Mouse (Mus musculus) retina, adult 2 months (tissue): Measurements from ENCODE around the gene Ago3.

Source experiments
- DNase-seq: peaks from one replicate; pipeline ENCODE4 v3.0.0-alpha.2; 2012; ENCODE audit warnings: low read depth, low spot score

The Ago3 gene

DNA sequence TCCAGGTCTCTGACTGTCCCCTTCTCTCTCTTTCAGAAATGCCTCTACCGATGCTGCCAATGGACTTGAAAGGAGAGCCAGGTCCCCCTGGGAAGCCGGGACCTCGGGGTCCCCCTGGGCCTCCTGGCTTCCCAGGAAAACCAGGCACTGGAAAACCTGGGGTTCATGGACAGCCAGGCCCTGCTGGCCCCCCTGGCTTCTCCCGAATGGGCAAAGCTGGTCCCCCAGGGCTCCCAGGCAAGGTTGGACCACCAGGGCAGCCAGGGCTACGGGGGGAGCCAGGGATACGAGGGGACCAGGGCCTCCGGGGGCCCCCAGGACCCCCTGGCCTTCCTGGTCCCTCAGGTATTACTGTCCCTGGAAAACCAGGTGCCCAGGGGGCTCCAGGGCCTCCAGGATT, 119.0 kb downstream of the Ago3 start:
- no peak for DNase-seq

- DNase-seq: peak; percentile 51
Observed at GRCm38 (mm10) chr4:126309922-126310309, 119.4 kb downstream of the Ago3 start.

DNA sequence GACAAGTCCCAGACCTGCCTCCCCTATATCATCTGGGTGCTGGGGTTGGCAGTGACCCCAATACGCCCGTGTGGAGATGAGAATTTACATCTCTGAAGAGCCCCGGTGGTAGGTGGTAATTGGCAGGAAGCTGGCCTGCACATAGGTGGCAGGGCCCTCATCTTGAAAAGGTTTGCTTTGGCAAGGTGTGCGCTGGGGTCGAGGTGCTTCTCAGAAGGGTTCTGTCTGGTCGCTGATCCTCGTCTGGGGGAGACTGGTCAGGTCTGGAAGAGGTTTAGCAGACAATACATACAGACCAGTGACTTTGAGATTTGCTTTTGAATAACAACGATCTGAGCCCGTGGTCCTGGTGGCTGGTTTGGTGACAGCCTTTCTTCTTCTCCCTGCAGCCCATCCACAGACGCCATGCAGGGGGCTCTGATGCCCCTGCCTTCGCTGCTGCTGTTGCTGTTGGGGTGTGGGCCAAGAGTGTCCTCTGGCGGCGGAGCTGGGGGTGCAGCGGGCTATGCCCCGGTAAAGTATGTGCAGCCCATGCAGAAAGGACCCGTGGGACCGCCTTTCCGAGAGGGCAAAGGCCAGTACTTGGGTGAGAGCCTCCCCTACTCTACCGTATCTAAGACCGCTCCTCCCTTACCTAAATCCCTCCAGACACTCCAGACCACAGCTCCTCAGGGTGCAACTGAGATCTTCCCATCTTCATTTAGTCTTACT, 120.0 kb downstream of the Ago3 start:
- DNase-seq: no peak

DNA sequence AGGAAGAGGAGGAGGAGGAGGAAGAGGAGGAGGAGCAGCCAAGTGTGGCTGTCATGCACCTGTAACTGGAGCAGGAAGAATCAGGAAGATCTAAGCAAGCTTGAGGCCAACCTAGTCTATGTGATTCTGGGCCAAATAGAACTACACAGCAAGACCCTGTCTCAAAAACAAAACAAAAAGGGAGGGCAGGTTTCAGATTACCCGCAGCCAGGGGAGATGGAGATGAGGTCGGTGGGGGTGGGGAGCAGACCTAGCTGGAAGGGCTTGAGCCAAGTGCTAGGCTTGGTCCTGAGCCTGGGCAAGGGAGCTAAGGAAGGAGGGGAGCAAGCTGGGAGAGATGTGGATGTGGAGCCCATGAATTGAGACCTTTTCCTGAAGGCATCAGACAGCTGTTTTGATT, 122.5 kb downstream of the Ago3 start:
- no peak for DNase-seq

GRCm38 (mm10) chr4:126306058-126306457, 123.3 kb downstream of the Ago3 start:
- no peak for DNase-seq

GRCm38 (mm10) chr4:126305428-126305827, 123.9 kb downstream of the Ago3 start:
- DNase-seq: no peak

DNA sequence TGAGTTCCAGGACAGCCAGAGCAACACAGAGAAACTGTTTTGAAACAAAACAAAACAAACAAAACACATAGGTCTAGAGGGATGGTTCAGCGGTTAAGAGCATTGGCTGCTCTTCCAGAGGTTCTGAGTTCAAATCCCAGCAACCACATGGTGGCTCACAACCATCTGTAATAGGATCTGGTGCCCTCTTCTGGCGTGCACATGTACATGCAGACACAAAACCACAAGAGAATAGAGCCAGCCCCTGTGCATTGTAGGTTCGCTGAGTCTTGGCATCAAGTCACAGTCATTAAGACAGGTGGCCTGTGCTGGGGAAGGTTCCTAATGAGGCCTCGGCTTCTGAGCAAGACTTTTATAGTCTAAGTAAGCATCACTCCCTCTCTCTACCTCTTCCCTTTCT, 125.5 kb downstream of the Ago3 start:
- DNase-seq: no peak

GRCm38 (mm10) chr4:126301584-126302309, 127.6 kb downstream of the Ago3 start:
- no peak for DNase-seq

DNA sequence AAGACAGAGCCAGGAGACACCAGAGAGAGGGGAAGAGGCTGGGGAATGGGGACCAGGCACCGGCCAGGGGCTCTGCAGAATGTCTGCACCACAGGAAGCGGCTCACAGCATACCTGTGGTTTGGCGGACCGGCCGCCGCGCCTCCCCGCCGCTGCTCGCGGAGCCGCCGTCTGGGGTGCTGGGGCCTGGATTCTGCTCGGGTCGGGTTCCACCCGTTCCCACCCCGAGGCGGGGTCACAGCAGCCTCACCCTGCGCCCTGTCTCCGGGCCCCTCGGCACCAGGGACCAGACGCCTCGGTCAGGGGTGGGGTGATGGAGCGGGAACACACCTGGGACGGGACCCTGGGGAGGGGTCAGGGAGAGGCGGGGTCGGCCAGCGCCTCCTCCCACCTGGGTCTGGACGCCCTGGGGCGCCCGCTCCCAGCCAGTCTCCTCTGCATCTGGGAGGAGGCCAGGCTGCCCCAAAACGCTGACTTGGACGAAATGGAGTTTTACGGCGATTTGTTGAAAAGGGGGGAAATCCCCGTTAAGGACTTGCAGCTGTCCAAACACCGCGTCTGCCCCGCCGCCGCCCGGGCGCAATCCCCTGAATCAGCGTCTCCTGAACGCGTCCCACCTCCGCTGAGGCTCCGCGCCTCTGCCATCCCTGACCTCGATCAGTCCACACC, 128.3 kb downstream of the Ago3 start:
- no peak for DNase-seq

GRCm38 (mm10) chr4:126296617-126297101, 132.7 kb downstream of the Ago3 start:
- DNase-seq: no peak

DNA sequence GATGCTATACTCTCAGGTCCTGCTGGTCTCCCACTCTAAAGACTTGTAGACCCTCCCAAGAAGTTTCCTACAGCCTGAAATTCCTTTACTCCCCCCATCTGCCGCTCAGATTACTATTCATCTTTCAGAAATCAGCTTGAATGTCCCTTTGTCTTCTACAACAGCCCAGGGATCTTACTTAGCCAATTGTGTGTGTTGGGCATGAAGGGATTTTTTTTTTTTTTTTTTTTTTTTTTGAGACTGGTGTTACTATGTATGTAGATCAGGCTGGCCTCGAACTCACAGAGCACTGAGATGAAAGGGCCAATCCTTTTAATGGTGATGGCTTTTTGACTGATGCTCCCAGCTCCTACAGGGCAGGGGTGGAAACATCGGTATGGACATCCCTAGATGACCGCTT, 133.4 kb downstream of the Ago3 start:
- DNase-seq: no peak

- DNase-seq: no peak
Observed at GRCm38 (mm10) chr4:126295152-126295551, 134.2 kb downstream of the Ago3 start.

- DNase-seq: no peak
Observed at GRCm38 (mm10) chr4:126291196-126291595, 138.2 kb downstream of the Ago3 start.

- no peak for DNase-seq
Observed at GRCm38 (mm10) chr4:126290314-126290713, 139.0 kb downstream of the Ago3 start.

DNA sequence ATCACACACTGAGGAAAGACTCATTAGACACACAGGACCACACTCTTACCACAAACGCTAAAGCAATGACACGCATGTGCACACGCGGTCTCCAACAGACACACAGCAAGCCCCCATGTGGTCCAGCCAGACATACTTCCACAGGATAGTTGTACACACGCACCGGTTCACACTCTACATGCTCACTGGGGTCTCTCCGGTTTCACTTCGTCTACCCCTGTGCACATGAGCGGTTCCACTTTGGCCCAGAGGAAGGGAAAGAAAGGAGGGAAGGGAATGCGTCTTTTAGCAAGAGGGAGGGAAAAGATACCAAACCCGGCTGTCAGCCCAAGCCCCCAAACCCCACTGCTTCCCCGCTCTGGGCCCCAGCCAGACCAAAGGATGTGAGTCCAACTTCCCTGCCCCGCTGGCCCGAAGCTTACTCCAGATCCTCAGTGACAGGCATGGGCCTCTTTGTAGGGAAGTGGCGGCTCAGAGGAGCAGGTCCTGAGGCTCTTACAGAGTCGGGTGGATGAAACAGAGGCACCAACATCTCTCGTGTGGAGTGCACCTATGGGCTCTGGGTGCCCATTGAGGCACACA, 141.2 kb downstream of the Ago3 start:
- DNase-seq: no peak

DNA sequence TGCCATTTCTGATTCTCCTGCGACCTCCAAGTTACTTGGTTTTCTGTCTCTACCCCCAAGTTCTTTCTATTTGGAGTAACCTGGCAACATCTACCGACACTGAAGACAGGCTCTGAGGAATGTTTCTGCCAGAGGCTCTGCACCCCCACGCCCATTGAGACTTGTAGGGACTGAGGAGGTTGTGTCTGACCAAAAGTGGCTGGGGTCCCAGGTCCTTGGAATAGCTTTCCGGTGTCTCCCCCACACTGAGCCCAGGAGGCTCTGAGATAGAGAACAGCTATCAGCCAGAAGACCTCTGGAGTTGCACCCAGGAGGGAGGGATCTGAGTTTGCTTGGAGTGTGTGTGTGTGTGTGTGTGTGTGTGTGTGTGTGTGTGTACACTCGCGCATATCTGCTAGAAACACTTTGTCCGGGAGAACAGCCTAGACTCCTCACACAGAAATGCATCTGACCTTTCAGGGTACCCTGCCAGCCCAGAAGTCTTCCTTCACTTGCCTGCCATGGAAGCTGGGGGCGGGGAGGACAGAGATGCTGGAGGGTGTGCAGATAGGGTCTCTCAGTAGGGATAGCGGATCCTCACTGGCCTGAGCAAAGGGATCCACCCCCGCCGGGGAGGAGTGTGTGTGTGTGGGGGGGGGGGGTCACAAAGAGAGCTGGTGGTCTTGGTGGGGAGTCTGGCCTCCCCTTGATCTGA, 141.9 kb downstream of the Ago3 start:
- DNase-seq: no peak

- DNase-seq: no peak
Observed at GRCm38 (mm10) chr4:126286492-126286891, 142.9 kb downstream of the Ago3 start, which contains the start of gene Col8a2. Gene Col8a2 (plus strand): TSS chr4:126286793.

DNA sequence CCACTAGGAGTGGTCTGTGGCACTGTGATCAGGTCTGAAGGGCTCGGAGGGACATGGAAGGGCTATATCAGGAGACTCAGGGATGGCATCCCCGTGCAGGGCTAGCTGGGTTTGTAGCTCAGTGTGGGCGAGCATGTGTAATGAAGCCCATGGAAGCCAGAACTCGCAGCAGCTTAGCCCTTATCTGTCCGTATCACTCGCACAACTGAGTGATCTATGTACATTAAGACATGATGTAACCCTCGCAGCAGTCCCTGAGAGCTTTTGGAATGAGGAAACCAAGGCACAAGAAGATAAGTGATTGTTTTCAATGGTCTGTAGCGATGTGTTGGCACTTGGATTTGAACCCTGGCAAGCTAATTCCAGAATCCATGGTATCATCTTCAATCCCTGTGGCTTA, 145.8 kb downstream of the Ago3 start:
- no peak for DNase-seq

GRCm38 (mm10) chr4:126281706-126282105, 147.7 kb downstream of the Ago3 start:
- DNase-seq: no peak
